Mouse (Mus musculus) mesoderm, embryonic 11.5 days (tissue): ENCODE measurements around the gene Ccdc85b.

ENCODE experiments used
- DNase-seq: peaks from one replicate; pipeline ENCODE4 v3.0.0-alpha.2; 2012; ENCODE audit warnings: low read depth, low spot score

Gene Ccdc85b

DNA sequence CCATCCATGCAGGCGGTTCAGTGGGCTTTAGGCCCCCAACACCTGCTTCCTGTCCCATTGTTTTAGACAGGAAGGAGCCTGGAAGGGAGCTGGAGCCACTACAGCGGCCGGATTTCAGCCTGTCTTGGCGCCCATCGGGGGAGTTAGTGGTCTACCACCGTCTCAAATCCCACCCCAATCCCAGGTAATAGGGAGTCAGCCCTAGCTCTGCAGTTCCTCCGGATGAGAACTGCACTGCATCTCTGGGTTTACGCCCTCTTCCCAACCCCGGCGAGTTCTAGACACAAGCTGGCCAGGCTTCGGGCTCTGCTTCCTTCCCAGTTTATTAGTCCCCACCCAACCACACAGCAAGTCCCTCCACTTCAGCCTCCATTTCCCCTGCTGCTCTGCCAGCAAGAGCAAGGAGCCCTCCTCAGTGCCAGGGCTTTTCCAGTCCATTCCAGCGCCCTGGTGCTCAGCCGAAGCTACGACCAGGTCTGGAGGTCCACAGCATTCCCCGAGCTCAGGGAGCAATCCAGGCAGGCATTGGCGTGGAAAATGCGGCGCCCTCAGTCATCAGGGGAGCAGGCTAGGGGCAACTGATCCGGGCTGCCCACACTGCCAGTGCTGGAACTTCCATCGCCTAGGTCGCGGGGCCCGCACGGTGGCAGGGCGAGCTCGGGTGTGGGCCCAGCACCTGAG is 1.3 kb downstream of the Ccdc85b start:
- peak; percentile 7 for DNase-seq

DNA sequence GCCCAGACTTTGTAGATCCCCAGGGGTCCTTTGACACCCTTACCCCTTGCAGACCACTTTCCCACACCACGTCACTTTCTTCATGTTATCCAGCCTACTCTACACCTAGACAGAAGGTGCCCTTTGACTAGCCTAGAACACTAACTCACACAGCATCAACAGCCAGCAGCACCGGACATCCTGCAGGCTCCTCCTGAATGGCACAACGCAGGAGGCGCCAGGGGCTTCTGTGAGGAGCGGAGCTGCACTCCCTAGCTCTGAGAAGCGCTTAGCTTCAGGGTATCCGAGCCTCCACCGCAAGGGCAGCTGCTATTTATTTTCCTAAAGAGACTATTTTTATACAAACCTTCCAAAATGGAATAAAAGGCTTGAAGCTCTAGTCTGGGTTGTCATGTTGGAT is 2.1 kb downstream of the Ccdc85b start:
- no peak for DNase-seq

DNA sequence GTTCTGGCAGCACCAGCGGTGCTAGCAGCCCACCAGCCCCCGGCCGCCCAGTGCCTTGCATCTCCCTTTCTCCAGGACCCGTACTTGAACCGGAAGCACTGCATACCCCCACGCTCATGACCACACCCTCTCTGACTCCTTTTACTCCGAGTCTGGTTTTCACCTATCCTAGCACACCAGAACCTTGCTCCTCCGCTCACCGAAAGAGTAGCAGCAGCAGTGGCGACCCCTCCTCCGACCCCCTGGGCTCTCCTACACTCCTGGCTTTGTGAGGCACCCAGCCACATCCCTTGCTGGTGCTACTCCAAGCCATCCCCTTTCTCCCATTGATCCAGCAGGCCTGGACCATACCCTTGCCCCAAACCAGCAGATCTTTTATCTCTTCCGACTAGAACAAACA is 2.7 kb downstream of the Ccdc85b start:
- no peak for DNase-seq

- no peak for DNase-seq
Measured at GRCm38 (mm10) chr19:5451766-5452165, 5.9 kb downstream of the Ccdc85b start.

DNA sequence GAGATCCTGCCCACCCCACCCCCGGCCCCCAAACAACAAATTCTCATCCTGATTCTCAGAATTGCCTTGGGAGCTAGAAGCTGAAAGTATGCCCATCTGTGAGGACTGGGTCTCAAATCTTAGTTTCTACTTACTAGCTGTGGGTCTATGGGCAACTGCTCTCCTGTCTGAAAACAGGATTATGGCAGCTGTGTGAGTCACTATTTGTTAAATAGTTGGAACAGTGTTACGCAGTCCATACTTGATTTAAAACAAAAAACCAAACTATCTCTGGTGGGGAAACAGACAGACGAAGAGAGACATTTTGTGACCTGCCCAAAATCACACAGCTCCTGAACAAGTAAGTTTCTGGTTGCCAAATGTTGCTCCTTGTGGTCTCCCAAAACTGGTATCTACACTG is 8.0 kb downstream of the Ccdc85b start:
- no peak for DNase-seq

DNA sequence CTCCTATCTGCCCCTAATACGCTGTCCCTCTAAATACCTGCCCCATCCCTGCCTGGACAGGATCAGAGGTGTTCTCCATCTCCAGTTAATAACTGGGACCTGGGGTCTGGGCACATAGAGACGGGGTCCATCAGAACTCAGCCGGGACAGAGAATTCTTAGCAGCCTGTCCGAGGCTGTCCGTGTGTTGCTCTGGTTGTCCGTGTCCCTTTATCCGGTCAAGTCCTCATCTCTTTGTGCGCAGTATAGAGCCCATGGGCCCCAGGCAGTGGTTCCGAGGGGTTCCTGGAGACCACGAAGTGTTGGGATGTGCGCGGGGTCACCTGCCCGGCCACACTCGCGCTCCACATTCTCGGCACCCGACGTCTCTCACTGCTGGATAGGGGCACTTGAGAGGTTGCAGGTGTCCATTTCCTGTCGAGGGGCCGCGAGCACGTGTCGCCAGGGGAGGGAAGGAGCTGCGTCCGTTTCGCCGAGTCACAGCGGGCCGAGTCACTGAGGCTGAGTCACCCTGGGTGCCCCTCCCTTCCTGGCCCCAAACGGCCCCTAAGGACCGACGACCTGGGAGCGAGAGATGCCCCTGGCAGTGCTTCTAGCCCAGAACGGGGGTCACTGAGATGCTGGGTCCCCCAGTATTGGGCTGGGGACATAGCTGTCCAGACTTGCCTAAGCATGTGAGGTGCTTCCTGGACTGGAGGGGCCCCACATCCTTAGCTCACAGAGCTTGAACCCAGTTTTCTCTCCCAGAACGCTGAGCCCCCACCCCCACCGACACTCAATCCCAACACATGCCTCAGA is 9.1 kb downstream of the Ccdc85b start:
- no peak for DNase-seq

DNA sequence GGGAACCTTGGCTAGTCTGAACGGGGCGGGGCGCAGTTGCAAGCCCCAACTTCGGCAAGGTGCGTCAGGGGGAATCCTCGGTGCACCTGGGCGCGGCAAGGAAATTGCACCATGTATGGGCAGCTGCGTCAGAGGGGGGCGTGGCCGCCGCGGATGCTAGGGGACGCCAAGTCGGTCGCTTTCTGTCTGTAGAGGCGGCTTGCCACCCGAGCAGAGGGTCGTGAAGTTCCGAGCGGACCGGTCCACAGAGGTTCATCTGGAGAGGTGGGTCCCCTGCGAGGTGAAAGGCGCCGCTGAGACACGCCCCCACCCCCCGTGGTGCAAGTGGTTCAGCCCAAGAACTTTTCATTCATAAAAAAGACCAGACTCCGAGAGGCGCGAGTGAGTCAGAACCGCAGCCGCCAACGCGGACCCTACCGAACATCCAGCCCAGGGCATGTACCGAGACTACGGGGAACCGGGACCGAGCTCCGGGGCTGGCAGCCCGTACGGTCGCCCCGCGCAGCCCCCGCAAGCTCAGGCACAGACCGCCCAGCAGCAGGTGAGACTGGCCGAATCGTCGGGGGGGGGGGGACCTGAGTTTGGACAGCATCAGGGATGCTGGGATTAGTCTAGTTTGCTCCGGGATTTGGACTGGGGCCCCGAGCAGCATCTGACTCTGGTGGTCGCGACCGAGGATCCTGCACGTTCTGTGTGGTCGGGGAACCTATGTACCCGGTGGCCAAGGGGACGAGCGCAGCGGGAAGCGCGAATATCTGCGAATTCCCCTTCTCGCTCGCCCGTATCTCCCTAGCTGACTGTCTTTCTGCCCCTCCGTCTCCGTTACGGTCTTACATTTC is 10.0 kb downstream of the Ccdc85b start, which contains the start of gene Fosl1:
Gene Fosl1, plus strand, starts transcription at position 33 of the 839 bp plus-strand sequence.
- DNase-seq: no peak

DNA sequence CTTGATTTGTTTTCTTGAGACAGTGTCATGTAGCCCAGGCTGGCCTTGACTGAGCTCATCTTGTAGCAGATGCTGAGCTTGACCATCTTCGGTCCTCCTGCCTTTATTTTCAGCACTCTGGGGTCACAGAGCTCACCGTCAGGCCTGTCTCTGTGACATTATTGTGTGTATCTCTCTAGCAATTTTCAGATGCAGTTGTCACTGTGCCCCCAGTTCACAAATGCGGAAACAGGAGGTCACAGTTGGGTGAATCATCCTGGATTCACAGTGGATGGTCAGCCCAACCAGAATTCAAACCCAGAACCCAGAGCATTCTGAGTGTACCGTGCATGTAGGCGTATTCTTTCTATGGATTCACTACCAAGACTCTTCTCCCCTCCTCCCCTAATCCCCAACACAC is 11.9 kb downstream of the Ccdc85b start:
- no peak for DNase-seq

DNA sequence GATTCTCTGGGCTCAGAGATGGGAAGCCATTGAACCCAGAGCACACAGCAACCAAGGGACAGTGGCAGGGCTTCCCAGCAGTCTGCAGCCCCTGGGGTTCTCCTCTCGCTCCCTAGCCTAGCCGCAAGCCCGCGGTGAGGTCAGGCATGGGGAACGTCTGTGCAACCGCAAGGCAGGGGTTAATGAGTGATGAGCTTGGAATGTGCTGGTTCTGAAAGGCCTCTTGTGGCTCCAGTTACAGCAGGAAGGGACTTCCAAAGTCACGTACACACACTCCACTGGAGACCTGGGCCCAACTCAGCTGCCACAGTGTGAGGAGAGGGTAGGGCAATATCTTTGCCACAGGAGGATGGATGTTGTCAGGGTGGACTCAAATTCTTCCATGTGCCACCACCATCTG is 12.7 kb downstream of the Ccdc85b start:
- DNase-seq: no peak

DNA sequence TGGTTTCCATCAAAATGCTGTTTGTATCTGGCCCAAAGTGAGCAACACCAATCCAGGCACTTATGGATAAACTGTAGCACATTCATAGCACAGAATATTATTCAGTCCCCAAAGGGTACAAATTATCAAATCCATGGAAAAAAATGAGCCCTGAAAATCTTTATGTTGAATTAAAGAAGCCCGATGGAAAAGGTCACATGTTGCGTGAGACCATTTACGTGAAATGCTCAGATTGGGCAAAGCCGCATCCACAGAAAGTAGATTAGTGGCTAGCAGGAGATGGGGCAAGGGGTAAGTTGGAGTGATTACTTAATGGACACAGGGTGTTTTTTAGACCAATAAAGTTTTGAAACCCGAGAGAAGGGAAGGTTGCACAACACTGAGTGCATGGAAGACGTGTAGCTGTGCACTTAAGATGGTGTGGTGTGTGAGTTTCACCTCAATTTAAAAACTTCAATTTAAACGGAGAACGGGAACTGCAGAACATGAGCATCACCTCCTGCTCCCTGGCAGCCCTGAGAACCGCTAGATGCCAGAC is 13.3 kb downstream of the Ccdc85b start:
- DNase-seq: no peak

- DNase-seq: no peak
Measured at GRCm38 (mm10) chr19:5433951-5434350, 23.7 kb downstream of the Ccdc85b start.

DNA sequence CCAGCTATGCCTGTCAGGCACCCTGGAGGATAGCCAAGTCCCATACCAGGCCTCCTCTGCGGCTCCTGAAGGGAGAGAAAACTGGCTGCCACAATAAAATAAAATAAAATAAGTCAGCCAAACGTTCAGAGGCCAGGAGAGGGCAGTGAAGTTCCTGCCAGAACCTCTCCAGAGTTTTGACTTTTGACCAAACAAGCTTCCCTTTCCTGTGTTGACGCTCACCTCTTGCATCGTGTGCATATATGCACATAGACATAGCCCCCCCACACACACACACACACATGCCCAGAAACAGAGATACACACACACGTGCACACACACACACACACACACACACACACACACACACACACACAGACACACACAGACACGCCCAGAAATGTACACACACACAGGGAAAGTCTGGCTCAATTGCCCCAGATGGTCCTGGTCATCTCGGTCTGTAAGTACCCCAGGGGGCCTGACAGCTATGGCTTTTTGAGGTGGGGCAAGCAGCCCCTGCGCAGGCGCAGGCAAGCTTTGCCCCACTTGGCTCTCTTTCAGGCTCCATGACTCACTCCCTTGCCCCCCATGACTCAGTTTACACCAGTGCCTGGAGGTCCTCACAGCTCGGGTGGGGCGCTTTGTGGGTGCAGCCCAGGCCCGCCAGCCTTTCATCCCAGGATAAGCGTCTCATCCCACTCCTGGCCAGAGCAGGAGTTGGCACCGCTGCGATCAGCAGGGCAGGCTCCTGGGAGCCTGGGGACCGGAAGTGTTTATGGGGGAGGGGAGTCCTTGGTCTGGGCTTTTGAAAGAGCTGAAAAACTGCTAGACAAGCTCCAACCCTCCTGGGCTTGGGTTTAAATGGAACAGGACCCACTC is 24.5 kb downstream of the Ccdc85b start:
- DNase-seq: no peak

DNA sequence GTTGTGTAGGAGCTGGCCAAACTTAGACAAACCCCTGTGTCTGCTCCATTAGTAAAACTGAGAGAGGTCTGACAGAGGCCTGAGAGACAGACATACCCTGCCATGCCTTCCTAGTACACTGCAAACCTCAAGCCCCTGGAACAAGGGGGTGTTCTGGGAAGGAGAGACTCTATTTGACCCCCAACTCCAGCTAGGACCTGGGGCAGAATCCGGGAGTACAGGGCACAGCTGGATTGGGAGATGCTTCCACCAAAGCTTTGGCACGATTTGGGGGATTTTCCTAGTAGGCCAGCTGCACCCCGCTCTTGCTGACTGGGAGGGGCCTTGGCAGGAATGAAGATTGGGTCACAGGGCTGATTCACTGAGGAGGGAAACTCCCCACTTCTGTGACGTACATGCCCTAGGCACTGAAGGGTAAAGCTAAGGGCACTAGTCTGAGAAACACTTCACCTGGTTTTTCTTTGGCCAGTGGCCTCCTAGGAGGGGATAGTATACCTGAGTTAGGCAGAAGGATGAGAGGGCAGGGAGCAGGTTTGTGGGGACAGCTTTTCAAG is 25.7 kb downstream of the Ccdc85b start:
- DNase-seq: no peak

- no peak for DNase-seq
Measured at GRCm38 (mm10) chr19:5430408-5430807, 27.3 kb downstream of the Ccdc85b start.

GRCm38 (mm10) chr19:5429806-5430205 is 27.9 kb downstream of the Ccdc85b start:
- no peak for DNase-seq

GRCm38 (mm10) chr19:5429219-5429618 is 28.5 kb downstream of the Ccdc85b start:
- no peak for DNase-seq

GRCm38 (mm10) chr19:5428083-5428482 is 29.6 kb downstream of the Ccdc85b start:
- DNase-seq: no peak

DNA sequence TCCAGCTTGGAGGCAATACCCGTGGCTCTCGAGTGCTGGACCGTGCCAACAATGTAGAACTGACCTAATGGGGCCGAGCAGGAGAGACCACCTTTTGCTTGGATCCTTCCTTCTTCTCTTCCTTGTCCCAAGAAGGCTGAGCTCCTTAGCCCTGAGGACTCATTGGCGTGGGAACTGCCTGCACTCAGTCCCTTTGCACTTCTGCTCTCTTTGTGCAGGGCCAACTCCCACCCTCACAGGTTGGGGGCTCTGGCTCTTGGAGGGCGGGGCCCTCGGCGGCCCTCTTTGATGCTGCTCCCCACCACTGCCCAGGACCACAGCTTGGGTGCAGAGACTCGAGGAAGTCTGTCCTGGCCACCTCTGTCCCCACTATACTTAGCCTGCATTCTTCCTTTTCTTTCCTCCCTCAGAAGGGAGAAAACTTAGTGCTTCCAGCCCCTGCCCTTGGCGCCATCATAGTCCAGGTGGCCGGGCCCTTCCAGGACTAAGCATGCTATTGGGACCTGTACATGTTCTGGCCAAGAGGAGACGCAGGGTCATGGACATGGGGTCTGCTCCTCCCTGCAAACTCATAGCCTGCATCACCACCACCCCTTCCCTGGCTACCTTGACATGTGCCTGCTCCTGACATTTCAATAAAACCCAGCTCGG is 30.9 kb downstream of the Ccdc85b start:
- DNase-seq: no peak

- DNase-seq: no peak
Measured at GRCm38 (mm10) chr19:5425906-5426565, 31.7 kb downstream of the Ccdc85b start.
